Mouse (Mus musculus) lung, embryonic 14.5 days (tissue): ENCODE results near the gene Ncdn. TPM values are rescaled to one million over a fixed set of nuclear protein-coding genes. Genes with fewer than 3 reads are reported as not detected.

Experiments used
- ATAC-seq: fragments of 200-750 bp; cut with Nextera tagmentation; 2 replicates; pipeline ENCODE4 v1.8.0; 2017; ENCODE audit warnings: mild to moderate bottlenecking, moderate TSS enrichment, moderate library complexity; ENCODE audit not compliant: insufficient read depth
- DNase-seq: peaks from one replicate; pipeline ENCODE4 v3.0.0-alpha.2; 2015
- H3K27ac ChIP-seq: fragments of 300-500 bp; sonication (generic); 2 replicates; pipeline ENCODE4 v1.5.1; 2014; ENCODE audit warnings: low read depth, mild to moderate bottlenecking, moderate library complexity
- H3K27me3 ChIP-seq: fragments of 300-500 bp; sonication (generic); 2 replicates; pipeline ENCODE4 v1.6.1; 2014; ENCODE audit warnings: low read length, control low read depth; ENCODE audit not compliant: insufficient read depth
- H3K36me3 ChIP-seq: fragments of 300-500 bp; sonication (generic); 2 replicates; pipeline ENCODE4 v1.6.1; 2014; ENCODE audit warnings: control low read depth; ENCODE audit not compliant: insufficient read depth
- H3K4me1 ChIP-seq: fragments of 300-500 bp; sonication (generic); 2 replicates; pipeline ENCODE4 v1.6.1; 2014; ENCODE audit warnings: antibody characterized with exemption, control low read depth; ENCODE audit not compliant: insufficient read depth
- H3K4me2 ChIP-seq: fragments of 300-500 bp; sonication (generic); 2 replicates; pipeline ENCODE4 v1.6.1; 2014; ENCODE audit warnings: mild to moderate bottlenecking
- H3K4me3 ChIP-seq: fragments of 300-500 bp; sonication (generic); 2 replicates; pipeline ENCODE4 v1.5.1; 2014; ENCODE audit warnings: low read depth, low read length
- H3K9ac ChIP-seq: fragments of 300-500 bp; sonication (generic); 2 replicates; pipeline ENCODE4 v1.6.1; 2014
- H3K9me3 ChIP-seq: fragments of 300-500 bp; sonication (generic); 2 replicates; pipeline ENCODE4 v1.6.1; 2016; ENCODE audit warnings: low read depth, low read length, control low read depth
- CTCF ChIP-seq: IDR thresholded peaks from 2 replicates; pipeline ENCODE4 v1.5.1; 2016; ENCODE audit warnings: antibody characterized with exemption, low read depth
- WGBS: fragments of 180-500 bp; shearing (Covaris S2); extraction: QIAGEN DNeasy Blood & Tissue Kit; methylation state at CpG from one replicate; pipeline ENCODE4 v1.1.7; 2014; 5-methylcytosine and 5-hydroxymethylcytosine counted together
- polyA plus RNA-seq: library from polyadenylated mRNA; unstranded; fragments of >200 nt; fragmentation: Nextera tagmentation; extraction: Ambion mirVana; gene quantifications from 2 replicates; pipeline ENCODE4 v1.2.1, GENCODE M21; 2014

Ncdn gene
- polyA plus RNA-seq, 1 experiment from 2014 or later = 30.4 TPM

DNA sequence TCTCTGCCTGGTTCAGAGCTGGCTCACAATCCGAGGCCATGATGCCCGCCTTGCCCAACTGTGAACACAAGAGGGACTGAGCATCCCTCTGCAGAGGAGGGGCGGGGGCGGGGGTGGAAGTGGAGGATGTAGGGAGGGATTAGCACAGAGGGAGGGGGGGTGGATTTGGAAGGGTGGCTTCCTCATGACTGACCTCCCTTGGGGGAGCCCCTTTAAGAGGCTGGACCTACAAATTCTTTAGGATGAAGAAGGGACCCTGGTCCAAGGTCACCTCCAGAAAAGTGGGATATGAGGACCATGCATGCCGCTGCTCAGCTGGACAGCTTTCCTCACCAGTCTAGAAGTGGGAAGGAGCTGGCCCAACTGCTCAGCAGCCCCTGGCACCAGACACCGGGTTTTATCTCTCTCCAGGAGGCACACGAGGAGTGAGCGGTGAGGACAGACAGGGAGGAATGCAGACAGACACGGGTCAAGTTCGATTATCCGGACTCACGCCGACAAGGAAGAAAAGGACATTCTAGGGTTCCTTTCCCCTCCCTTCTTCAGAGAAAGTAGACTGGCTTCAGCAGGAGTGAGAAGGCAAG lies 1.1 kb downstream of the Ncdn start:
- DNase-seq = no peak
- WGBS = 8% methylated on average over 13 of the region's 13 CpGs
- Histone ChIP-seq H3K9ac (peak overlapping the region; percentile 64), H3K27ac (no peak overlapping the region), H3K36me3 (peaks cover 28% of the 10 kb centered on the region), H3K9me3 (no peaks in the 10 kb centered on the region), H3K4me1 (peaks cover 7% of the 10 kb centered on the region; the same call in 1 of the 2 replicates), H3K27me3 (no peaks in the 10 kb centered on the region), H3K4me3 (peak overlapping the region; percentile 88), H3K4me2 (peak overlapping the region; percentile 93)
- no peak for ATAC-seq
- 0 out of 2 replicates have a peak, but pooled peaks have one; percentile 5 for TF ChIP-seq CTCF

DNA sequence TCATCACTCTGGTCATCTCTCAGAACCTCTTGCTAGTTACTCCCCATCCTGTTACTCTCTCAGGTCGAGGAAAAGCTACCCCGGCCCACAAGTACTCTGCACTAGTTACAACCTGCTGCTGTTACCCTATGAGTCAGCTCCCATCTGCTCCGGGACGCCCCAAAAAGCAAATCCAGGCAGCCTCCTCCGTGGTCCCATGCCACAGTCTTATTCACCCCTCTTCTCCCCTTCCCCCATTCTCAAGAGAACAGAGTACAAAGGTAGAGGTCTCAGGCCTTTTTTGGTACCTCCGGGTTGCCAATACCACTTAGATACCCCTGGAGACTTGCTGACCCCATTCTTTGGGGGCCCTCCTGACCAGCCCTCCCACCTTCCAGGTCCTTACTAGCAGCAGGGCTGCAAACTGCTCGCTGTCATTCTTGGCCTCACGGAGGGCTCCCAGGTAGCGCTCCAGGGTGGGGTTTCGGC lies 1.6 kb downstream of the Ncdn start:
- Histone ChIP-seq H3K9ac (peak overlapping the region; percentile 64; the same call in 1 of the 2 replicates), H3K4me3 (peak overlapping the region; percentile 88), H3K4me2 (peak overlapping the region; percentile 93), H3K27ac (no peak overlapping the region), H3K9me3 (no peaks in the 10 kb centered on the region), H3K36me3 (peaks cover 33% of the 10 kb centered on the region), H3K27me3 (no peaks in the 10 kb centered on the region), H3K4me1 (peaks cover 7% of the 10 kb centered on the region; the same call in 1 of the 2 replicates)
- TF ChIP-seq CTCF = no peak
- 45% methylated on average over 10 of the region's 10 CpGs for WGBS
- ATAC-seq (no peak), DNase-seq (no peak)

DNA sequence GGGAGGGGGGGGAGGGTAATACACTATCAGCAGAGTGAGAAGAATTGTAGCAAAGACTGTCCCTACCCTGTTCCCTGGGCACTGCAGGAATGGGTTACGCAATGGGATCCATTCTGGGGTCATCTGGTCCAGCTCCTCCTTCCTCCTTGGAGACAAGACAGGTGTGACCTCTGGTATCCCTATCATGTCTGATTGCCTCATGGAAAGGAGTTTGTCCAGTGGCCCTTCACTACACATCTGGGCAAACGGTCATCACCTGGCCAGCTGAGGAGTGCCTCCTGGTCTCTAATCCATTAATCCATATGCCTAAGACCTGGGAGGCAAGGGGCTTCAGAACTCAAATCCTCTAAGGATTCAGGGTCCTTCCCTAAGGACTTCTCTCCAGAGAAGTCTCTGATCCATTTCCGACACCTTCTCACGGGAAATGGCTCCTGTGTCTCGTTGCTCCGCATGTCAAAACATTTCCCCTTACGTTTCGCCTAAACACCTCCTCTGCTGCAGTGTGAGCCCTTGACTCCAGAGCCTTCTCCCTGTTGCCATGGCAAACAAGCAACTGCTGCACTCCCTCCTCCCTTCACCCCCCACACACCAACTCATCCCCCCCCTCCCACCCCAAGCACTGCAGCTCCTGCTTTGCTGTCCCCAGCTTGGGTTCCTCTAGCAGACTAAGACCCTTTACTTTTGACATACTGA lies 2.2 kb downstream of the Ncdn start:
- Histone ChIP-seq H3K36me3 (peaks cover 39% of the 10 kb centered on the region), H3K27me3 (no peaks in the 10 kb centered on the region), H3K4me3 (no peak overlapping the region), H3K27ac (no peak overlapping the region), H3K4me2 (peak overlapping the region; percentile 93; the same call in 1 of the 2 replicates), H3K4me1 (peaks cover 7% of the 10 kb centered on the region; the same call in 1 of the 2 replicates), H3K9ac (no peak overlapping the region), H3K9me3 (no peaks in the 10 kb centered on the region)
- DNase-seq = no peak
- 73% methylated on average over 8 of the region's 8 CpGs for WGBS
- no peak for TF ChIP-seq CTCF
- ATAC-seq = no peak

- no peak overlapping the region for H3K27ac ChIP-seq
- no peak for TF ChIP-seq CTCF
- DNase-seq (no peak), ATAC-seq (no peak)
- H3K4me1 ChIP-seq = peaks cover 7% of the 10 kb centered on the region; the same call in 1 of the 2 replicates
- peaks cover 48% of the 10 kb centered on the region for H3K36me3 ChIP-seq
- no peak overlapping the region for H3K4me2 ChIP-seq
- no peak overlapping the region for H3K4me3 ChIP-seq
- no peak overlapping the region for H3K9ac ChIP-seq
- WGBS = 81% methylated on average over 26 of the region's 26 CpGs
- H3K9me3 ChIP-seq = no peaks in the 10 kb centered on the region
- H3K27me3 ChIP-seq = no peaks in the 10 kb centered on the region
These were observed 3.1 kb downstream of the Ncdn start for GRCm38 (mm10) chr4:126750046-126750683.

- Histone ChIP-seq H3K9me3 (no peaks in the 10 kb centered on the region), H3K27me3 (no peaks in the 10 kb centered on the region), H3K4me2 (no peak overlapping the region), H3K4me3 (no peak overlapping the region), H3K36me3 (peaks cover 54% of the 10 kb centered on the region), H3K9ac (no peak overlapping the region), H3K27ac (no peak overlapping the region), H3K4me1 (peaks cover 7% of the 10 kb centered on the region; the same call in 1 of the 2 replicates)
- ATAC-seq = no peak
- DNase-seq = no peak
- no peak for TF ChIP-seq CTCF
- 80% methylated on average over 11 of the region's 11 CpGs for WGBS
These were observed 3.7 kb downstream of the Ncdn start for GRCm38 (mm10) chr4:126749553-126749952.

DNA sequence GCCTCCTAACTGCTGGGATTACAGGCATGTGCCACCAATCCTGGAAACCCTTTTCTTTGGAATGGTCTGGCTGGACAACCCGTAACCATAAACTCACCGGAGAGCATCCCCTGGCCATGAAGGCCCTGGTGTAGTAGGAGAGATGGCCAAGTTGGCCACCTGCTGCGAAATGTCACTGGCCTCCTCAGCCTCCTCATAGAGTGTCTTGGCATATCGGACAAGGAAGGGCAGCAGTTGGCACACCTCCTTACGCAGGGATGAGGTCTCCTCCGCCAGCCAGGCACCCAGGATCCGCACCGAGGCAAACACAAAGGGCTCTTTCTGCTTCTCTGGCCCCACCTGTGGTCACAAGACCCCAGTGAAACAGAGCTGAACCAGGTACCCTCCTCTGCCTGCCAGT lies 4.9 kb downstream of the Ncdn start:
- no peak overlapping the region for H3K4me2 ChIP-seq
- DNase-seq = no peak
- TF ChIP-seq CTCF = no peak
- peaks cover 7% of the 10 kb centered on the region; the same call in 1 of the 2 replicates for H3K4me1 ChIP-seq
- H3K9me3 ChIP-seq = no peaks in the 10 kb centered on the region
- no peak overlapping the region for H3K4me3 ChIP-seq
- H3K36me3 ChIP-seq = peaks cover 63% of the 10 kb centered on the region
- no peak for ATAC-seq
- WGBS = 91% methylated on average over 8 of the region's 8 CpGs
- H3K9ac ChIP-seq = no peak overlapping the region
- H3K27me3 ChIP-seq = no peaks in the 10 kb centered on the region
- H3K27ac ChIP-seq = no peak overlapping the region

- H3K9me3 ChIP-seq = no peaks in the 10 kb centered on the region
- no peak overlapping the region for H3K9ac ChIP-seq
- 77% methylated on average over 10 of the region's 10 CpGs for WGBS
- no peak for TF ChIP-seq CTCF
- no peak overlapping the region for H3K27ac ChIP-seq
- no peak overlapping the region for H3K4me2 ChIP-seq
- H3K4me1 ChIP-seq = no peaks in the 10 kb centered on the region
- no peaks in the 10 kb centered on the region for H3K27me3 ChIP-seq
- DNase-seq (no peak), ATAC-seq (no peak)
- no peak overlapping the region for H3K4me3 ChIP-seq
- peaks cover 63% of the 10 kb centered on the region for H3K36me3 ChIP-seq
These were observed 6.9 kb downstream of the Ncdn start for GRCm38 (mm10) chr4:126746194-126746840.
